Mouse (Mus musculus) cerebellum, postnatal 14 days (tissue): ENCODE measurements around the gene Zbtb16.

ENCODE experiments used
- DNase-seq, 2 experiments: peaks; one replicate each; pipeline ENCODE4 v3.0.0; 2021; ENCODE audit warnings: mixed read lengths in 2 of 2

Zbtb16 gene

DNA sequence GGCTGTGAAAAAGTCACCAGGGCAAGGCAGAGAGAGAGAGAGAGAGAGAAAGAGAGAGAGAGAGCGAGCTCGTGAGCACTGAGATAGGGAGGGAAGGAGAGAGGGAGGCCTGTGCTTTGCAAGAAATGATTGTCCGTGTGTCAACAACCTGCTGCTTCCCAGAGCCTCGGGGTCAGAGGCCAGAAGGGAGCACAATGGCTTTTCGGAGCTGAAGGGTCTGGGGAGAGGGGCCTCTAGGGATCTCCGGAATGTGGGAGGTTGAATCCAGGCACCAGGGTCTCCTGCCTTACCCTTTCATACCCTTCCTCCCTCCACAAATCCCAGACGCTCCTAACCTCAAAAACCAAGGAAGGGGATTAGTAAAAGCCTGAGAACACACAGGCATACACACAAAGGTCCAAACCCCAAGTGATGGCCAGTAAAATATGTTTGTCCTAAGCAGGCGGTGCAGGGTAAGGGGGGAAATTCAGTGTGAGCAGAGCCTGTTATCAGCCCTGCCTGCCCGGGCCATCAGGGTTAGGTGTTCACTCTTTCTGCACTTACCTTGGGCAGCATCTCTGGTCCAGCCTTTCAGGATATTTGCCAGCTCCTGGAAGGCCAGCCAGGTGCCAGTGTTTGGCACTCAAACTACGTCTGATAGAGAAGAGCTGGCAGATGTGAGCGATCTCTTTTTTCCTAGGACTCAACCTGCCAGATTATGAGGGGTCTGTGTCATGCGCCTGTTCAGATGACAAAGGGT, 139.1 kb downstream of the Zbtb16 start:
- no peak for DNase-seq

DNA sequence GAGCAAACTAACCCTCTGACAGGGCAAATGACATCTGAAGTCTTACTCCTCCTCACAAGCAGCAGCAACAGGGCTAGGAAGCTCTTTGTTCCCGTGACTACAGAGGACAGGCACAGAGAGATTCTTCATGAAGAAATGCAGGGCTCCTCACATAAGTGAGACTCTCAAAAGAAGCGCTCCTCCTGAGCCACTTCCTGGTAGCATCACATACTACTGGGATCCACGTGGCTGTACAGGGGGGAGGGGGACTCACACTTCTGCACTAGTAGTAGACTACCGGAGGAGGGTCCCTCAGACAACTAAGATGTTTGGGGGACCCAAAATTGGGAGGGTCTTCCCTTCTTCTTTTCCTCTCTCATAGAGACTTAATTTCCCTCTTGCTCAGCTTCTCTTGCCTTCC, 139.7 kb downstream of the Zbtb16 start:
- DNase-seq: no peak

DNA sequence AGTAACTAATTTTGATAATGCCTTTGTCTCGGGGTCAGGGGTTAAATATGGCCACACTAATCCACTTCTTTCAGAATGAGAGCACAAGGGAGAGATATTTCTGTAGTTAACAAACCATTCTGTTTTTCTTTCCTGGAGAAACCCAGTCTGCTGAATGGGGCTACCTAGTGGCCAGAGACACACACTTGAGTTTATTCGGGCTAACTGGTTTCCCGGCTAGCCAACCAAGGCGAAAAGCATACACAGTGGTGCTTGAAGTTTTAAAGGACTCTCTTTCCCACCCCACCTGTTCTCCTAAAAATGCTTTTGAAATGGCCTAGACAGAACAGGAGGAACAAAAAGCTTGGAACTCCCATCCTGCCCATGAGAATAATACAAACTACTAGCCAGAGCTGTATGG, 140.2 kb downstream of the Zbtb16 start:
- DNase-seq: no peak

DNA sequence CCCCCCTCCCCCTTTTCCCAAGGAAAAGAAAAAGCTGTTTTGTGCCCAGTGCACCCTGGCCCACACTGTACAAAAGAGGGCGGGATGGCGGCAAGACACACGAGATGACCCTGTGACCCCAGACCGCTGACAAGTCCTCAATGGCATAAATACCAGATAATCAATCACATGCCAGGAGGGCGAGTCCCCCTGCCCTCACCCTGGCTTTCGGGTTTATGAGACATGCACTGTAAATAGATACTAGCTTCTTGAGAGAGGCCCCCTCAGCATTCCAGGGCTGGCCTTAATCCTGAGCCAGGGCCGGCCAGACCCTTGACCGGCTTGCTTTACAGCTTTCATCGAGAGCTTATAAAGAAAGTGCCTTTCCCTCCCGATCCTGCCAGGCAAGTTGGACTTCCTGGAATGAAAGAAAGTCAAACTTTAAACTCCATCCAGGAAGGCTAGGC, 141.4 kb downstream of the Zbtb16 start:
- no peak for DNase-seq

DNA sequence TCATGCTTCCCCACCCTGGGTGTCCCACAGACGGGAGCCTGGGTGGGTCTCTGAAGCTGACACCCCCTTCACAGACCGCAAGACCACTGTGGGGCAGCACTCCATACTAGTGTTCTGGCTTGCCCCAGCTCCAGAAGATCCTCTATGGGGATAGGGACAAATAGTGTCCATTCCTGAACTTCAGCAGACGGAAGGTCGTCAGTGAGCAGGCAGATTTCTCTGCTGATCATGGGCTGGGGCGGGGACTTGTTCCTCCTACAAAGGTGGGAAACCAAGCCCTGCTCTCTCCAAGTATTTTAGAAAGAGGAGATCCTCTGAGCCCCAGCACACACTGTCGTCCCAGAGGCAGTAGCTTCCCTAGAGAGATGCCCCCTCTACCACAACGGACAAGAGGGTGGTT, 142.3 kb downstream of the Zbtb16 start:
- no peak for DNase-seq

- DNase-seq: no peak
Measured at GRCm38 (mm10) chr9:48689718-48689980, 146.4 kb downstream of the Zbtb16 start.

DNA sequence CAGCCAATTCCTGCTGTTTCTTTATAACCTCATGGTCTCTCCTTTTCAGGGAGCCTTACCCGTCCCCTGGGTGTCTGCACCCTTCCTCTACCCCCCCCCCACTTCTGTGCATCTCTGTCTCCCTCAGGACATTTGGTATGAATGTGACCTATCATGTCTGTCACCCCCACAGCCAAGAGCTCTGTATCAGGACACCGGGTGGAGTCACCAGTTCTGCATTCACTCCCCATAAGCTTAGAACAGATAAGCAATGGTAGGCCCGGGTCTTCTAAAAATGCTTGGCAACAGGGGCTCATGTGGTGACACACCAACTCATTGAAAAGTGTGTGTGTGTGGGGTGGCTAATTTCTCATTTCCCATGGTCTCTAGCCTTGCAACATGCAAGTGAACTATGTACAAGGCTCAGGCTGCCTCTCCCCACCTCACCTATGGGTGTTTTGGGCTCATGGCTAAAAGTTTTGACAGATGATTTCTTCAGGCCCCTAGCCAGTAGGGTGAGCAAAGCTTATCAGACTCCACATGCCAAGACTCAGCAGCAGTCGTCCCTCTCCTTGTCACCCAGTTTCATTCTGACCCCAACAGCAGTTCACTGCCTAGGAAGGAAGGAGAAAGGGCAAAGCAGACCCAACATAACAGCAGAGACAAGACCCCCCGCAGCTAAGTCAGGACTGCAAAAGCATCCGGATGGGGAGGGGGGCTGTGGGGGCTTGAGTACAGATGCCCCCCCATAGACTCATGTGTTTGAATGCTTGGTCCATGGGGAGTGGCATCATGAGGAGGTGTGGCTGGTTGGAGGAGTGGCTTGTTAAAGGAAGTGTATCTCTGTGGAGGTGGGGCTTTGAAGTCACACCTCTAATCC, 146.9 kb downstream of the Zbtb16 start:
- no peak for DNase-seq

- DNase-seq: no peak
Measured at GRCm38 (mm10) chr9:48687891-48688290, 148.1 kb downstream of the Zbtb16 start.

- DNase-seq: no peak
Measured at GRCm38 (mm10) chr9:48685721-48686120, 150.3 kb downstream of the Zbtb16 start.

DNA sequence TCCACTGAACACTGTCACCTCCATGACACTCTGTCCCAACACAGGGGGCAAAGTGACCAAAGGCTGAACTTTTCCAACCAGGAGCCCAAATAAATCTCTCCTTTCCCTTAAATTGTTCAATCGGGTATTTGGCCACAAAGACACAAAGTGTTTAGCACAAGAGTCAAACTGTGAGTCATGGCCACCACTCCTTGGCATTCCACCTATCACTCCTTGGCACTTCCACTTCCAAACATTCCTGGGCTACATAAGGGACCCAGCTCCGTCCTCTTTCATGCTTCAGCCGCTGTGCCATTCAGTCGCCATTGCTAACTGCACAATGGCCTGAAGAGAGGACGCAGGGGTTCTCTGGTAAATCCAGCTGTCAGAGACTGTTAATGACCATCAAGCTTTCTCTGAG, 151.9 kb downstream of the Zbtb16 start:
- DNase-seq: no peak

DNA sequence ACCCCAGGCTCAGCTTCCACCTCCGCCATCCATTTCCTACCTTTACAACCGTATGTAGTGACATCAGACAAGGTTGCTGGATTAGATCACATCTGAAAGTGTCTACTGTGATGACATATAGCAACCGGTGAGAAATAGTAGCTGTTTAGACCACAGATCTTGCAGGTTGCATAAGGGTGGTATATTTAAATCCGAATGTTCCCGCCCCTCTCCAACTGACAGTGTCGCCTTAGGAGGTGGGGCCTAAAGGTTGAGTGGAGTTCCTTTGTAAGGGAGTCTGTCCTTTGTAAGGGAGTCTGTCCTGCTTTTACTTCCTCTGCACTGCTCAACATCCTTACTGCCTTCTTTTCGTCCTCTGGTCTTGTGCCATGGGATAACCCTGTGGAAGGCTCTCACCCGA, 154.8 kb downstream of the Zbtb16 start:
- DNase-seq: no peak

GRCm38 (mm10) chr9:48678426-48679358, 157.3 kb downstream of the Zbtb16 start:
- DNase-seq: peak; percentile 70 to 75

DNA sequence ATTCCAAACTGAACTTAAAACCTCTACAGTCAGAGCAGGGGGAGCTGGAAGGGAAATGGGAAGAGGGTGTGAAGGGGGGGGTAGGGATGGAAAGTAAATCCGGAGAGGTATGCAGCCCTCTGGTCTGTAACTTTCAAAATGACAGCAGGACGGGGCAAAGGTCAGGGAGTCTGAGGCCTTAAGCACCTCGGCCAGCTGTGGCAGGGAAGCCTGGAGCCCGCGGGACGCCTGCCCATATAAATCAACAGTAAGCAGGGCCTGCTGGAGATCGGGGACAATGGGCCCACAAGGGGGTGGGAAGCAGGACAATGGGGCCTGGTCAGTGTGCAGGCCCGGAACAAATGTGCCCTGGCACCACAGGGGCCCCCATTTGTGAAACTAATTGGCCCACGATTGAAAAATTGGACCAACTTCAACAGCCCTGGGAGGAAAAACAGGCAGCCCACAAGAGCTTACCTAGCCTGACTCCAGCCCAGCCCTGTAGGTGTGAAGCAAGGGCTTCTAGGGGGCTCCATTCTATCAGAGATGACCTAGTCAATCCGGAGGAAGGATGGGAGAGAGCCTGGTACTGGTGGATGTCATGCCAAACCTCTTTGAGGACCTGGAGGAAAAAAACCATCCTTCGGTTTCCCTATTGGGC, 160.8 kb downstream of the Zbtb16 start:
- peak in 1 of 2 experiments; percentile 30 for DNase-seq

DNA sequence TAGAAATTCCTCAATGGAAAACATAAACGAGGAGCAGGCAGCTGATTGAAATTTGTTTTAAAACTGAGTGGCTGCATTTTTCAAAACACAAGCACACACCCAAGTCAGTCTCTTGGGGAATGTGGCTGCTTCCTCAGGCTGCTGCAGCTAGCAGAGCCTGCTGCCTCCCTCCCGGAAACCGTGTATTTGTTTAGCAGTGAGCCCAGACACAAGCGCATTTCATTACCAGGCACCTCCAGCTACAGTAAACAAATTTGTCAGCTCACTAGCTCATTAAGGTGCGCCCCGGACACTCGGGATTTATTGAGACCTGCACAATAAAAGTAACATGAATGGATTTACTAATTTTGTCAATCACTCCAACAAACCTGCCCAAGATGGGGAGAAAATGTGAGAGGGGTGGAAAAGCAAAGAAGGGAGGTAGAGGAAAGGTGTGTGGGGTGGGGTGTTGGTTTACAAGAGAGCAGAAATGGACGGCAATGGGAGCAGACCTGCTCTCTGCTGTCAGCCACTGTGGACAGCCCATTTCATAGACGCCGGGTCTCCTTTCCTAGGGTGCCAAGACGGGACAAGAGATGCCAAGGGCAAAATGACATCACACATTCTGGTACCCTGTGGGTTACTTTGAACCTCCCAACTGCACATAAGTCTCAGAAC, 161.5 kb downstream of the Zbtb16 start:
- no peak for DNase-seq

DNA sequence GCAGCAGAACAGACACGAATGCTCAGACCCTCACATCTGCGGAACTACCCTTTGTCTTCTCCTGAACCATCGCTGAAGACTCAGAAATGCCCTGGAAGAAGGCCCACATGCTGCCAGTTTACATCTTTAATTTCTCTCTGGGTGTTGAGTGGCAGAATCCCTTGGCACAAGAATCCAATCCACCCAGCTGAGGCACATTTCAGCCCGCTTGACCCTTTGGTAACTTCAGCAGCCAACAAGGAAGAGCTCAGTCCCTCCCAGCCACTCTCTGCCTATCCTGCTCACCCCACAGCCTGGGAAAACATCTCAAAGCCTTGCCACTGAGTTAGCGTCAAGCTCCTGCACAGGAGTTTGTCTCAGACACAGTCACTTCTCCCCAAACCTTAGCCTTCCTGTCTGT, 162.2 kb downstream of the Zbtb16 start:
- DNase-seq: peak in 1 of 2 experiments; percentile 16

DNA sequence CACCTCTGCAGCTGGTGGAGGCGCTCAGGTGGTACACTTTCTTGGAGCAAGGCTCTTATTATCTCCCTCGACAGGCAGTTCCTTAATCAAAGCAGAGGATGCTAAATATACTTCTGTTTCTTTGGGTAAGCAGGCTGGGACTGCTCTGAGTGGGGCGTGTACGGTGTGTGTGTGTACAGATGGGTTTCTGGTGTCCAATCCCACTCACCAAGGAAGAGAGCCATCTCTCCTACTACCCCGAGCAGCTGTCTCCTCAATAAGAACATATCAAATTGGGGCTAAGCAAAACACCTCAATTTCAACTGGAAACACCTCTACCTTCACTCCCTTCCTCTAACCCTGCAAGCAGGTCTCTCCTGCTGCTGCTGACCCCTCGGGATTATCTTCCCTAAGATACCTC, 162.8 kb downstream of the Zbtb16 start:
- DNase-seq: no peak

- no peak for DNase-seq
Measured at GRCm38 (mm10) chr9:48671841-48672240, 164.2 kb downstream of the Zbtb16 start.

- DNase-seq: no peak
Measured at GRCm38 (mm10) chr9:48670156-48670555, 165.9 kb downstream of the Zbtb16 start.

- no peak for DNase-seq
Measured at GRCm38 (mm10) chr9:48669672-48670071, 166.3 kb downstream of the Zbtb16 start.

GRCm38 (mm10) chr9:48666702-48667101, 169.3 kb downstream of the Zbtb16 start:
- no peak for DNase-seq

GRCm38 (mm10) chr9:48663052-48663433, 173.0 kb downstream of the Zbtb16 start:
- DNase-seq: no peak

DNA sequence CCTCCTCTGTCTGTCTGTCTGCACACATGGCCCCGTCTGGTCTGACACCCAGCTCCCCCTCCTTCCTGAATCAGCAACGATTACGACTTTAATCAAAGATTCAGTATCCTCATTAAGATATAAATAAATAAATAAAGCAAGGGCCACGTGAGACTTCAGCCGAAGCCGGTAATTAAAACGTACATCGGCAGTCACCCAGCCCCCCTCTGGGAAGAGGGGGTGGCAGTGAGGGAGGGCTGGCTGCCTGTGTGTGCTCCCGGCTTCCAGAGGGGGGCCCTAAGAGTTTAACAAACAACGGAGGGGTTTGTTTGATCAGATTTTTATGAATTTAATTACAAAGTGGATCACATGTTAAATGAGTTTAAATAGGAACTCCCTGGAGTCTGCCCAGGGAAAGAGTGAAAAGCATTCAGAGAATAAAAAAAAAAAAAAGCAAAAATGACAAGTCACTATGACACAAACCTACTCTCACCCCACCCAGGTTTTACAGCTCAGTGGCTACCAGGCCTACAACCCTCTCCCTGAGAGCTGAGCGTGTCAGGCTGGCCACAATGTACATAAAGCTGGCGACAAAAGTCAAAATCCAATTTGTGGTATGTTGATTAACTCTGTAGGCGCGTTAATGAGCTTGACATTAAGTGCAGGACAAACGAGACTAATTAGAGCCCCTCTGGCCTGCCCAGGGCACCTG, 173.5 kb downstream of the Zbtb16 start:
- DNase-seq: no peak
